Mouse (Mus musculus): ENCODE measurements around the gene Sept9.

Gene Sept9

DNA sequence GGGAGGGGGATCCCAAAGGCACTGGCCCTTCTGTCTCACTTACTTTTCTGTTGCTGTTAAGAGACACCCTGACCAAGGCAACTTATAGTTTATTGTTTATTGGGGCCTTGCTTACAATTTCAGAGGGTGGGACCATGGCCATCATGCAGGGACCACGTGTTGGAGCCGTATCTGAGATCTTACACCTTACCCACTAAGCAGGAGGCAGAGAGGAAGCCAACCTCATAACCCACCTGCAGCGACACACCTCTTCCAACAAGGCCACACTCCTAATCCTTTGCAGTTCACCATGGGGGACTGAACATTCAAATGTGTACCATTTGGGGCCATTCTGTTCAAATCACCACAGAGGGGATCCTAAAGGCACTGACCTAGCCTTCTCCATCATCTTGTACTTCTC lies 46.4 kb downstream of the Sept9 start:
- no peak for DNase-seq (ENCODE audit: low spot score in 2 of 2)

DNA sequence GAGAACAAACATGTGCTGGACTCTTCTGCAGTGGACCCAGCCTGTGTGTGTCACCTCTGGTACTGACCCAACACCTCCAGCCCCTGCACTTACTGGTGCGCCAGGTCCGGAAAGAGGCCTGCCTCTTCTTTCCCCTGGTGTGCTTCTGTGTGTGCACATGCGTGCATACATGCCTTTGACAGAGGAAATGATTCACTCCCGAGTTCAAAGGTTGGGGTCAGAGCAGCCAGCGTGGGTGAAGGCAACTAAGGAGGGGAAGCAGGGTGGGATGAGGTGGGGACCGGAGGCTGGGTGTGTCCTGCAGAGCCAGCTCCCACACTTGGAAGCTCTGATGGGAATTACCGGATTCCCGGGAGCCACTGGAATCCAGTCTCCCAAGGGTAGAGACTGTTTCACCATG lies 46.8 kb downstream of the Sept9 start:
- no peak for DNase-seq (ENCODE audit: low spot score in 2 of 2)

DNA sequence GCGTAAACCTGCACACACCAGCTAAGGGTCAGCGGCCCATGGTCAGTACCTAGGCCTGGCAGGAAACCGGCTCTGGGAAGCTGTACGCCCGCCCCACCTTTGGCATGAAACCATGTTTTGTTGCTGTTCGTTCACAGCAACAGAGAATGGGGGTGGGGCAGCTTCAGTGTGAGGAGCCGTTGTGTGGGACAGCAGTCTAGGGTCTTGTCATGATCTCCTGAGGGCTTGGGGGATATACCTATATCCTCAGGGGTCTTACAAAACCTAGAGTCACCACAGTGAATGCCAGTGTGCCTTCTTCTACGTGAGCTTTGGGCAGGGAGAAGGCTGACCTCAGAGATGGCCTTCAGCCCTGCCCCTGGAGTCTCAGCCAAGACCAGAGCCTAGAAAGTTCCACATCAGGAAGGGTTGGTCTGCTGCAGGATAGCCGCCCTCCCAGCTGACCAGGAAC lies 47.5 kb downstream of the Sept9 start:
- no peak for DNase-seq (ENCODE audit: low spot score in 2 of 2)

DNA sequence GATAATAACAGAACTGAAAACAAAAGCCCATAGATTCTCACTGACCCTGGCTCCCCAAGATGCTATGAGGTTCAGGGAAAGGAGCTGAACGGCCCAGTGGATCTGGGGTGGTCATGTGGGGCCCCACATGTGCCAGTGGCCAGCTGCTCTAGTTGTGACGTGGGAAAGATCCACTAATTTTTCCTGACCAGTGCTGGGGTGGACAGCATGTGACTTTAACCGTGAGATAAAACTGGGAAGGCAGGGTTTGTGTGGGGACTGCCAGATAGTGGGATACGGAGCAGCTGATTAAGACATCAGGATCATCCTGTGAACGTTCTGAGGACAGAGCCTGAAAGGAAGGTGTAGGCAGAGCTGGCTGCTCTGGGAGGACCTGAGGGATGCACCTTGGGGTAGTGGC lies 48.1 kb downstream of the Sept9 start:
- no peak for DNase-seq (ENCODE audit: low spot score in 2 of 2)

DNA sequence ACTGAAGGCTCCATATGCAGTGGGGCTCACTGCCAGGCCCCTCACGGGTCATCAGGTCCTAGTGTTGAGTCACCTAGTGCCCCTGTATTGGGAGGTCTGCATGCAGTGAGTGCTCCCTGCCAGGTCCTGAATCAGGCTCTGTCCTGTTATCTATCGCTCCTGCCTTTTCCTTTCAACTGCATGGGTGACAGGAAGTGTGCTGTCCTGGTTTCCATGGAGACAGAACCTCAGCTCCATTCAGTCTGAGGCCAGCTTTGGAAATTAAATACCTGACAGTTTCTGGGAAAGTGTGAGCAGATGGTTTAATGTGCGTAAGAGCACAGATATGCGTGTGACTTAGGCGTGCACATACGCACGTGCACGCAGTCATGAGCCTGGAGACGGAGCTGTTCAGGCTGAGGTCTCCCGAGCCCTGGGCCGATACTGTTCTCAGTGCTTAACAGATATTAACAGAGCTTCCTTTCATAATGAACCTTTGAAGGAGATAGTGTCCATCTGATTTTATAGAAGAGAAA lies 49.3 kb downstream of the Sept9 start:
- DNase-seq (ENCODE audit: low spot score in 2 of 2), result no peak

DNA sequence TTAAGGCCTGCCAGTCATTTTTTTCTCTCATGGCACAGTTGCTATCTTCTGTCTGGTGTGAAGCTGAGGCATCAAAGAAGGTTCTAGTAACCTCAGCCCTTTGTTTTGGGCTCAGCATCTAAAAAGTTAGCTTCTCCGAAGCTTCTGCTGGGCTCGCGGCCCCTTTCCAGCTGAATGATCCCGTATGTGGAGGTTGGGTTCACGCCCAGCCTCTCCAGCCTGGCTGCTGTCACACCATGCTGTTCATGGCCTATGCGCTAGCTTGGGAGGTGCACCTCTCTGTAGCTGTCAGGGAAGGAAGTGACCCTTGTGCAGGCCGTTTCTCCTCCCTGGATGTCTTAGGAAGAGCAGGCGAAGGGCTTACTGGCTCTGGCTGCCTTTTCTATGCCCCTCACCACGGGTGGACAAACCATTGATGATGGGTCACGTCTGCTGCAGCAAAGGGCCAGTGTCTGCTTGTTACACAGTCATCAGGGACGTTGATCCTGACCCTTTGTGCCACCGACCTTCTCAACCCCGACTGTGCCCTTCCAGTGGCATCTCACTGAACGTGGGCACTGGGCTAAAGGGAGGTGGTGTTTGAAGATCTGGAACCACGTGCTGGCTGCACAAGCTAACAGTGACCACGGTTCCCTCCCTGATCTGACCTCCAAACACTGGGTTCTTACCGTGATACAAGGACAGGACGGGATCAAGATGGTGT lies 50.0 kb downstream of the Sept9 start:
- no peak for DNase-seq (ENCODE audit: low spot score in 2 of 2)

DNA sequence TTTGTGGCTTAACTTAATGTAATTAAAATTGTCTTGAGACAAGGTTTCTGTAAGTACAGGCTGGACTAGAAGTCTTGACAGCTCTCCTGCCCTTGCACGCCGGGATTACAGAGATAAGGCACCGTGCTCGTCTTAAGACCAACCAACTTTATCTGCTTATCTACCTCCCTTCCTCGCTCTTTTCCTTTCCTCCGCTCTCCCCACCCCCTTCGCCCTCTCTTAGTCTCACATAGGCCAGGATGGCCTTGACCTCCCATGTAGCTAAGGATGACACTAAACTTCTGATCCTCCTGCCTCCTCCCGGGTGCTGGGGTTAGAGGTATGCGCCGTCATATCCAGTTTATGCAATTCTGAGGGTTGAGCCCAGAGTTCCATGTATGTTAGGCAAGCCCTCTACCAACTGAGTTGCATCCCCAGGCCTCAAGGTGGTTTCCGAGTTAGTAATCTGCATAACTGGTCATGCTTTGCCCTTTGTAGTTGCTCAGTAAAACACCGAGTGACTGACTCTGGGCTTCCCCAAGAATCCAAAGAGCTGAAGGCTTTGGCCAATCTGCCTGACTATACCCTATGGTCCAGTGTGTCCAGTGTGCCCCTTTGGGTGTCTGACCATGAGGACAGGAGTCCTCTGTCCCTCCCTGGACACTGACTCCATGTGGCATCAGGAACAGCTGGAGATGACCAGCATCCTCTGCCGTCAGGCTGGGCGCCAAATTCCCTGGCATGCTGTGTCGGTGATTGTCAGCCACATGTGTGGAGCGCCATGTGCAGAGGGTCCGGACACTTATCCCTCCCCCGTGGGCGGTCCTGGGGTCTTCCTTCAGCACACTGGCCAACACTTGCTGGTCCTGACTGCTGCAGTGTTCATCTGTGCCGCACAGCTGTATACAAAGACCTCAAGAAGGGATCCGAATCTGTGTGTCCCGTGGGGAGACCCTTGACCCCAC lies 50.8 kb downstream of the Sept9 start:
- no peak for DNase-seq (ENCODE audit: low spot score in 2 of 2)

DNA sequence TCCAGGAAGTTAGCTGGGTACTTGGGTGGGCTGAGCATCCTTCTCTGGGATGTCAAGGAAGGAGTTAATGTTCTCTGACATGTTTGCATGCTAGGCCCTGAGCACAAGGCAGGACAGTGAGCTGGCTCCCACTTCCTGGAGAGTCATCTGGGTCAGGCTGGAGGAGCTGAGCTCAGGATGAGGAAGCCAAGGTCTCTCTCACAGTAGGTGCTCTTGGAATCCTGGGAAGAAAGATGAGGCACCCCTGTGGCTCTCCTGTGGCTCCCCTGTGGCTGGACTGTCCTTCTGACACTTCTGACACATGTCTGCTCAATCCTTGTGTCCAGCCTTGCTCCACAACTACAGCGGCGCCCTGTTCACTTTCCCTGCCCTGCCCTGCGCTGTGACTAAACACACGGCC lies 52.3 kb downstream of the Sept9 start:
- DNase-seq (ENCODE audit: low spot score in 2 of 2), result no peak

DNA sequence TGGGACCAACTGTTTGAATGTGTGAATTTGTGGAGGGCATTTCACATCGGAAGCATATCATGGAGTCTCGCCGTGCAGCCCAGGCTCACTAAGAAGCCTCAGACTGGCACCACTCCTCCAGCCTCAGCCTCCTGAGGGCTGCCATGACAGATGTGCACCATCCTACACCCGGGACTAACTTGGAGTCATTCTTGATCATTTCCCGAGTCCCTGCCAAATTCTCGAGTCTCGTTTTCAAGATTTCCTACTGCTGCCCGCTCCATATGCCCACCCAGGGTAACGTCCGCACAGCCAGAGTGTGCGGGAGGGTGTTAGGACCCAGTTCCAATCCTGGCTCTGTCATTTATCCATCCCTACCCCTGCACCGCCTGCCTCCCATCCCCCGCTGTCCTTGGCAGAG lies 53.4 kb downstream of the Sept9 start:
- no peak for DNase-seq (ENCODE audit: low spot score in 2 of 2)

DNA sequence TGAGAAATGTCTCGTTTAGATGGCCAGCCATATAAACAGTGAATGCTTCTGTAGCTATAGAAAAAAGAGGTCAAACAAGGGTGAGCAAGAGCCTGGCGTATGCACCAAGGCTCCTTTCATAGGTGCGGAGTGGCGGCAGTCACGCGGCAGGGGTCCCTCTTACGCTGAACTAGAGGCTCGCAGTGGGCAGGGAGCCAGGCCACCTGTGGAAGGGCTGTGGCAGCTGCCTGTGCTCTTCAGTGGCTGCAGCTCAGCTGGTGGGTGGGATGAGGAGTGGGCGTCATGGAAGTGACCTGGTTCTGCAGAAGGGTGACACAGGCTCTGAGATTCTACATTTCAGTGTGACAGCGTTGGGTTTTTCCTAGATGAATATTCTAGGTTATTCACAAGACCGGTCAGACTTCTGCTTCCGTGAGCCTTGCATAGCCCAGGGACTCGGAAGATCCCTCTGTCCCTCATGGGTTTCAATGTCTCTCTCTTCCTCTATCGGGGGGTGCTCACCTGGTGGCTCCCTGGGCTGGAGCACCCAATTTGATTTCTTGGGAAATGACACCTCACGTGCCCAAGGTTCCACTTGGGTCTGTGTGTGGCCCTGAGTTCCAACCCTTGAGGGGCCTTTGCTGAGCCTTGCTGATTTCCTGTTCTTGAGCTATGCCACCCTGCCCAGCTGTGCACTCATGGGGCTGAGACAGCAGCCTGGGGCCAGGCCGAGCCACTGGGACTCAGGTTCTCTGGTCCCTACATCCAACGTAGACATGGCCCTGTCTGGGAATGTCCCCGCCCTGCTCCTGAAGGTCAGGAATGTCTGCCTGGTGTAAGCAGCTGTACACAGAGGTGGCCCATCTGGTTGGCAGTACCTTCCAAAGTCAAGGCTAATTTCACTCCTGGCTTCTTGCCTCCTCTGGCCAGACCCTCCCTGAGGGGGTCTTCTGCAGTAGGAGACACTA lies 55.0 kb downstream of the Sept9 start:
- no peak for DNase-seq (ENCODE audit: low spot score in 2 of 2)

DNA sequence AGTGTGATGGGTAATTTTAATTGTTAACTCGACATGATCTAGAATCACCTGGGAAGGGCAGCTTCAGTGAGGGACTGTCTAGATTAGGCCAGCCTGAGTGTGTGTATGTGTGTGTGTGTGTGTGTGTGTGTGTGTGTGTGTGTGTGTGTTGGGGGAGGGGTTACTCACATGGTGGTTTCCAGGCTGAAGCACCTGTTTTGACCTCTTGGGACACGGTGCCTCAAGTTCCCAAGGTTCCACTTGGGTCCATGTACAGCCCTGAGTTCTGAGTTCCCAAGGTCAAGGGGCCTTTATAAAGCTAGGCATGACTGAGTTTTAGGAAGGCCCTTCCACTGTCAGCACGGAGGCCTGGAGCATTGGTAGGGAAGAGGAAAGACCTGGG lies 55.6 kb downstream of the Sept9 start:
- DNase-seq (ENCODE audit: low spot score in 2 of 2), result no peak

DNA sequence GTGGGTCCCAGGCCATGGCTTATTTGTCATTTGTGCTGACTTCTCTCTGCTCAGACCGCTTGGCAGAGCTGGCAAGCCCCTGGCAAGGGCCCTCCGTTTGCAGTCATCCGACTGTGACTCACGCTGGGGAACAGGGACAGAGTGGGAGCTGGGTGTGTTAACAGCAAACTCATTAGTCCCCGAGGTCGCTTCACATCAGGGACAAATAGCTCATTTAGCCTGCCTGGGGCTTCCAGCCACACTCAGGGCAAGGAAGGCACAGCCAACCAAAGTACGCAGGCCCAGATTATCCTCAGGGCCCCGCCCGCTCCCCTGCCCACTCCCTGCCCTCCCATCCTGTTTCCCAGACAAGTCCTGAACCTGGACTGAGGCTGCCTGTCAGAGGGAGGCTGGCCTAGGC lies 56.6 kb downstream of the Sept9 start:
- DNase-seq (ENCODE audit: low spot score in 2 of 2), result no peak

DNA sequence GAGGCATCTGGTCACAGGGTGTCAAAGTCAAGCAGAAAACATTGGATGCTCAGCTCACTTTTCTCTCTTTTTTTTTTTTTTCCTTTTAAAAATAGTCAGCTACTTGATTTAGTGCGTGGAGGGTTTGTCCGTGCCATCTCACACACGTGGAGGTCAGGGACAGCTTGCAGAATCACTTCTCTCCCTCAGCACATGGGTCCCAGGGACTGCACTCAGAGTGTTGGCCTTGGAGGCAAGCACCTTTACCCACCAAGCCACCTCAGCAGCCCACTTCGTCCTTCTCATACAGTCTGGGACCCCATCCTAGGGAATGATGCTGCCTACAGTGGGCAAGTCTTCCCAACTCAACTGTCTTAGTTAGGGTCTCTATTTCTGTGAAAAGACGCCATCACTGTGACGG lies 57.4 kb downstream of the Sept9 start:
- DNase-seq (ENCODE audit: low spot score in 2 of 2), result no peak

DNA sequence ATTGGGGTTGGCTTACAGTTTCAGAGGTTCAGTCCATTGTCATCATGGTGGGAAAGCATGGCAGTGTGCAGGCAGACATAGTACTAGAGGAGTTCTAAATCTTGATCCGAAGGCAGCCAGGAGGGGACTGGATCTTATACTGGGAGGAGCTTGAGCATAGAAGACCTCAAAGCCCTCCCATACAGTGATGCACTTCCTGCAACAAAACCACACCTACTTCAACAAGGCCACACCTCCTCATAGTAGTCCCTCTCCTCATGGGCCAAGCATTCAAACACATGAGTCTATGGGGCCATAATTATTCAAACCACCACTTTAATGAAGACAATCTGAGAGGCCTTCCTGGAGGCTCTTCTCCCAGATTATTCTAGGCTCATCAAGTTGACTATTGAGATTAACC lies 57.8 kb downstream of the Sept9 start:
- no peak for DNase-seq (ENCODE audit: low spot score in 2 of 2)

DNA sequence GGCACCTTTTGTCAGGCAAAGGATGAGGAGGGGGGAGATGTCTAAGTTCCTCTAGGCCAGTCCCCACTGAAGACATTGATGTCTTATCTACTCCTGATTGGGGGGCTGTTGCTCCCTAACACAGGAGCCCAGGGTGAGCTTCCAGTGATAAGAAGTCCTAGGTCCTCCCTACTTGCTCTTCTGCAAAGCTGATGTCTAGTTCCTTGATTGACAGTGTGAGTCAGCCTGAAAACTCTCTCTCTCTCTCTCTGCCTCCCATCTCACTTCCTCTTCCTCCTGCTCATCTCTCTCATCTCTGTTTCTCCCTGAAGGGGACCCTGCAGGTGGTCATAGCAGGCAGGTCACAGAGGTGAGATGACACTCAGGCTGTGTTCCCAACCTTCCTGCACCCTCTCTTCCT lies 58.4 kb downstream of the Sept9 start:
- no peak for DNase-seq (ENCODE audit: low spot score in 2 of 2)

DNA sequence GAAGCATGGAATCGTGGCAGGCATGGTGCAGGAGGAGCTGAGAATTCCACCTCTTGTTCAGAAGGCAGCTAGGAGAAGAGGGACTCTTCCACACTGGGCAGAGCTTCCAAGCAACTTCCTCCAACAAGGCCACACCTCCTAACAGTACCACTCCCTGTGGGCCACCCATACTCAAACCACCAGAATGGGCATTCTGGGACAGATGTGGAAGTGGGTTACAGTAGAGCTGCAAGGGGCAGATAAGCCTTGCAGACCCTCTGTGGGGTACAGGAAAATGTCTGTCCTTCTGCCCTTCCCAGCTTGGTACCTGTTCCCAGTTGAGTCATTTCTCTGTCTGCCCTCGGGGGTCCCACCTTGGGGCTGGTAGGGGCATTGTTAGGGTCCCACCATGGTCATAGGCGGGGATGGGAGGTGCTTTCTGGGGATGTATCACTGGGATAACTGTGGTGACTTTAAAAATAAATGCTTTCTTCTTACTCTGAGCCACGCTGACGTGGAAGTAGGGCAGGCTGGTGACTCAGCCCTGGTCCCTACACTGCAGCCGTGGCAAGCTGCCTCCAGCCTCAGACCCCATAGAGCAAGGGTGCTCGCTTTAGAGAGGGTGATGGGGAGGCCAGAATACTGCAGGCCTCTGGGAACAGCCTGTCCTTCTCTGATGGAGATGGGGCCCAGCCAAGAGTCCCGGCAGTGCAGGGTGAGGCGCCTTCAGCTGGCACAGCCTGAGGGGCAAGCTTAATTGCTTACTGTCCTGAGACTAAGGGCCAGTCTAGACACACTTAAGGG lies 59.9 kb downstream of the Sept9 start:
- DNase-seq (ENCODE audit: low spot score in 2 of 2), result no peak

DNA sequence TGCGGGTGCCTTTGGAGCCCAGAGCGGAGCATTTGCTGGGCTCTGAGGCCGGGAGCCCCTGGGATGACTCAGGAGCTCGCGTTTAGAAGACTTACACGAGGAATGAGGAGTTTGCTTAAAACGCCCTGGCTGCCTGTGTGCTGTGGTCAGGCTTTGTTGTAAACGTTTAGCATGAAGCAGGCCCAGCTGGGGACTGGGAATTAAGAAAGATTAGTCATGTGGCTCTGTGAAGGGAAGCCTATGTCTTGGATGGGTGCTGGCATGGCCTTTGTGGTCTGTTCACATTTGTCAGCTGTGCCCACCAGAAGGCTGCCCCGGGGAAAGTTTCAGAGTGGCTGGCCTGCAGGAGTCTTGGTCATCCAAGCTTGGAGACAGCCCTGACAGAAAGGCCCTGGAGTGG lies 61.2 kb downstream of the Sept9 start:
- DNase-seq (ENCODE audit: low spot score in 2 of 2), result no peak

DNA sequence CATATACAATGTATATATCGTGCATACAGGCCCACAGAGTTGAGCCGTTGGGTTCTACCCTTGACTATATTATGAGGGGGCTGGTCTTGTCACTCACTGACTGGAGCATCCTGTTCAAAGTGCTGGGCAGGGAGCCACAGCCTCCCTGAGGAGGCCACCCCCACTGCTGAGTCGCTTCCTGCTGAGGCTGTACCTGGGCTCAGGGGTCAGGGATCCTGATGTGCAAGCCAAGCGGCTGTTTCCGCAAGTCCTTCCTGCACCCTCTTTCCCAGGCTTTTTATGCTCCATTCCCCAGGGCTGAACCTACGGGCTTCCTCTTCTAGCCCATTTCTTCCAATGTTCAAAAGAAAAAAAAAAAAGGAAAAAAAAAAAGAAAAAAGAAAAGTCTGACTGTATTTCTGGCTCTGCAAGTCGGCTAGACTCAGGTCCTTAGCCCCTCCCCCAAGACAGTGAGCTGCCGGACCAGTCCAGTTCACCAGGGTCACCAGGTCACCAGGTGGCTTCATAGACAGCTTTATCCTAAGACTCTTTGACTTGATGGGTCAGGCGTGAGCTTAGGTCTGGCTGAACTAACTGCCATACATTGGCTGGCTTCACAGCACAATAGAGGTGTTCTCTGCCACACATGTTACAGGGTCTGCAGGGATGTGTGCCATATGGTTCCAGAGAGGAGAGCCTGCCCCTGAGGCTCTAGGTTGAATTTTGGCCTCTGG lies 63.8 kb downstream of the Sept9 start:
- no peak for DNase-seq (ENCODE audit: low spot score in 2 of 2)

DNA sequence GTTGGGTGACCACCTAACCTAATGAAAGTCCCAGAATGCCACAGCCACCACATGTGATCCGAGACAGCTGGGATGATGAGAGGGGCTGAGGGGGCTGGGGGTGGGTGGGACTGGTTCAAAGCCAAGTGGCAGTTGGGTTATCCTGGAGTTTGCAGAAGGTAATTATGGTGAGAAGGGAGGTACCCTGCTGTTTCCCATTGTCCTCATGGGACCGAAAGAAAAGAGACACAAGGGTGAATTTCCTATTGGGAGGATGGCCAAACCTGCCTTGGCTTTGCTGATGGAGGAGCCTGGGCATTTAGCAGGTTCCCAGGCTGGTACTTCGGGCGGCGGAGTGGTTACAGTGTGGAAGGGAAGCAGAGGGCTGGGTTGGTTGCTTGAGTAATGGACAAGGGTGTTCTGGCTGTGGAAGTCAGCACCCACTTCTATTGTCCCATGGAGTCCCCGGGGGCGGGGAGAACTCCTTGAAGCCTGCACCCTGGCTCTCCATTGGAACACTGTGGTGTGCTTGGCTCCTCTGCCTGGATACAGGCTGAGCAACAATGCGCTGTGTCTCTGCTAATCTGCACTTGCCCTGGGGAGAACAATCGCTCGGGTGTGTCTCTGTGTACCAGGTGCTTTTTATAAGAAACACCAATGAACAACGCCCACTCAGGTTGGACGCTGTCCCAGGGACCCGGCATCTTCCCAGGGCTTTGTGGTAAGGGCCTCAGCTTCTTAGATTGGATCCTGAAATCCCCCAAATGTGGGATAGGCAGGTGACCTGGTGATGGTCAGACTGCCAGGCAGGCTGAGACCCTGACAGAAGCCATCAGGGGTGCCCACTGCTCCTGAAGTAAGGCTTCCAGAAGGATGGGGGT lies 64.9 kb downstream of the Sept9 start:
- DNase-seq (ENCODE audit: low spot score in 2 of 2), result no peak
